Mouse (Mus musculus): ENCODE measurements around the gene 2310009B15Rik.
A peak's percentile ranks its signal among the peaks of the same experiment; 100 is the strongest.

Gene 2310009B15Rik

GRCm38 (mm10) chr1:138842756-138843155 lies 13.9 kb downstream of the 2310009B15Rik start:
- no peak for DNase-seq (ENCODE audit: low read depth, low spot score)

- DNase-seq (ENCODE audit: low read depth, low spot score): no peak
Observed at GRCm38 (mm10) chr1:138842315-138842714, 14.3 kb downstream of the 2310009B15Rik start.

GRCm38 (mm10) chr1:138841306-138842095 lies 15.2 kb downstream of the 2310009B15Rik start:
- DNase-seq (ENCODE audit: low read depth, low spot score): no peak

- DNase-seq (ENCODE audit: low read depth, low spot score): no peak
Observed at GRCm38 (mm10) chr1:138840440-138841305, 16.0 kb downstream of the 2310009B15Rik start.

- DNase-seq (ENCODE audit: low read depth, low spot score): no peak
Observed at GRCm38 (mm10) chr1:138839809-138840430, 16.7 kb downstream of the 2310009B15Rik start.

- DNase-seq (ENCODE audit: low read depth, low spot score): no peak
Observed at GRCm38 (mm10) chr1:138839291-138839690, 17.4 kb downstream of the 2310009B15Rik start.

GRCm38 (mm10) chr1:138837786-138838743 lies 18.6 kb downstream of the 2310009B15Rik start:
- no peak for DNase-seq (ENCODE audit: low read depth, low spot score)

GRCm38 (mm10) chr1:138835355-138835900 lies 21.2 kb downstream of the 2310009B15Rik start:
- peak; percentile 59 for DNase-seq (ENCODE audit: low read depth, low spot score)

- peak; percentile 58 for DNase-seq (ENCODE audit: low read depth, low spot score)
Observed at GRCm38 (mm10) chr1:138831309-138831708, 25.3 kb downstream of the 2310009B15Rik start.

- DNase-seq (ENCODE audit: low read depth, low spot score): no peak
Observed at GRCm38 (mm10) chr1:138826841-138827240, 29.8 kb downstream of the 2310009B15Rik start.

GRCm38 (mm10) chr1:138822985-138823322 lies 33.7 kb downstream of the 2310009B15Rik start:
- no peak for DNase-seq (ENCODE audit: low read depth, low spot score)

- DNase-seq (ENCODE audit: low read depth, low spot score): peak; percentile 58
Observed at GRCm38 (mm10) chr1:138822255-138822984, 34.2 kb downstream of the 2310009B15Rik start.

All from CD4-positive helper T cell, adult 2 months (primary cell).